Mouse (Mus musculus) frontal cortex, postnatal 14 days (tissue): Measurements from ENCODE around the gene Mcu.

Experiments
- DNase-seq, 2 experiments: peaks; one replicate each; pipeline ENCODE4 v3.0.0; 2022; ENCODE audit warnings: low spot score in 2 of 2

Mcu gene

DNA sequence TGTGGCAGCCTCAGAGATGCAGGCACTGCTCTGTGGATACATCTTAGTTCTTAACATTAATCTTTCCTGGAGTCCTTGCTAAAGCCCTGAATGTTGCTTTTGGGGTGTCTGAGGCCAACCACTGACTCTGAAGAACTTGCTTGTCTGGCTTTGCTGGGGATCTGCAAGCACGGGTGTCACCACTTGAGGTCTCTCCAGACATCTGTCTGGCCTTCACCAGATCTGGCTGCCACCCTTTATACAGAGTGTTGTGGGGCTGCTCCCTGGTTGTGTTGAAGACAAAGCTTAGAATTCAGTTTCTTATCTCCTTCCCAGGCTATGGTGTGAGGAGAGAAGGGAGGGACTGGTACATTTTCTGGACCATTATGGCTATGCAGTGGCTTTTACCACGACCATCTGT lies 122.4 kb downstream of the Mcu start:
- no peak for DNase-seq

- DNase-seq: no peak
Measured at GRCm38 (mm10) chr10:59490920-59491319, 125.6 kb downstream of the Mcu start.

DNA sequence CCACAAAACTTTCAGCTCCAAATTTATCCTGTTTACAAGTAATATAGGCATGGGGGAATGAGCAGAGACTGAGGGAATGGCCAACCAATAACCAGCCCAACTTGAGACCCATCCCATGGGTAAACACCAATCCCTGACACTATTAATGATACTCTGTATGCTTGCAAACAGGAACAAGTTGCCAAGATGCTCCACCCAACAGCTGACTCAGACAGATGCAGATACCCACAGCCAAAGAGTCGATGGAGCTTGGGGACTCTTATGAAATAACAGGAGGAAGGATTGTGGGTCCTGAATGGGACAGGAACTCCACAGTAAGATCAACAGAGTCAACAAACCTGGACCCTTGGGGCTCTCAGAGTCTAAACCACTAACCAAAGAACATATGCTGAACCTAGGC lies 127.1 kb downstream of the Mcu start:
- no peak for DNase-seq

- no peak for DNase-seq
Measured at GRCm38 (mm10) chr10:59487351-59487750, 129.1 kb downstream of the Mcu start.

GRCm38 (mm10) chr10:59484318-59484717 lies 132.2 kb downstream of the Mcu start:
- DNase-seq: no peak

GRCm38 (mm10) chr10:59481381-59481780 lies 135.1 kb downstream of the Mcu start:
- no peak for DNase-seq

GRCm38 (mm10) chr10:59470451-59470850 lies 146.0 kb downstream of the Mcu start:
- no peak for DNase-seq

DNA sequence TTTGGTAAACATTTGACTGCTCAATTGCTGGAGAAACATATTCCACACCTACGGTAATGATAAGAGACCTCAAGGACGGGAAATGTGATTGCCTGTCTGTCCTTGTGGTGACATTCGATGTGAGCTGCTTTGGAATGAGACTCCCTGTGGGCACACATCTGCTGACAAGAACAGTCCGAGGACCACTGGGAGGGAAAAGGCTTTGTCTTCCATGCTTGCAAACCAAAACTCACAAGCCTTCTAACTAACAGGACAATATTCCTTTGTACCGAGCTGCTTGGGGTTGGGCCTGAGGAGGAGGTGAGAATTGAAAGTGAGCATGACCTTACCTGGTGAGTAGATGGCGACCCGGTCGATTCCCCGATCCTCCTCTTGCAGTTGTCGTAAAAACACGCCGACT lies 149.2 kb downstream of the Mcu start:
- DNase-seq: no peak

DNA sequence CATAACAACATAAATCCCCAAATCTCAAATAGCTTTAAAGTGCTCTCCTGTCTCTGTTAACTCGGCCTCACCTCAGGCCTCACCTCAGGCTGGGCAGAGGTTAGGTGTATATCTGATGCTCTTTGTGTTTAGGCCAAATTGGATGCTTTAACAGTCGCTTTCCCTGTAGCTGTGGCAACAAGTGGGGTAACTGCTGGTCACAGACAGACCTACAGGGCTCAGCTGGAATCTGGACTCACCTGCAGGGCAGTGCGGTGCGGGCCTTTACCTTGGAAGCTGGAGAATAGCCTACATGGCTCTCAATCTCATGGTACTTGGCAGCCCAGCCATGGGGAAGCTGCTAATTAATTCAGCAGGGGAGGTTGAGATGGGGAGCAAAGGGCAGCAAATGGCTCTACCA lies 149.9 kb downstream of the Mcu start:
- no peak for DNase-seq

DNA sequence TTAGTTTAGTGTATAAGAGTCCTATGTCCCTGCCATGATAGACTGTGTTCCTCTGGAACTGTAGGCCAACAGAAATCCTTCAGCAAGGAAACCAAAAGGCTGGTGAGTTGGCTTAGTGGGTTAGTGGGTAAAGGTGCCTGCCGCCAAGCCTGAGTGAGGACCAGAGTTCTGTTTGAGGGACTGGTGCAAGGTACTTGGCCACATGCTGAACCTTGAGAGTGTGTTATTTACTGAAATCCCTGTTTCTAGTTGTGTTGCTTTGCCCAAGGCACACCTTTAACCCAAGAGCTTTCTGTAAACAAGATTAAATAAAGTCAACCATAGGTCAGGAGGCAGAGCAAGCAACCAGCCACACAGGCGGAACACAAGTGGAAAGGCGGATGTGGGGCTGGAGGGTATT lies 150.9 kb downstream of the Mcu start:
- no peak for DNase-seq

DNA sequence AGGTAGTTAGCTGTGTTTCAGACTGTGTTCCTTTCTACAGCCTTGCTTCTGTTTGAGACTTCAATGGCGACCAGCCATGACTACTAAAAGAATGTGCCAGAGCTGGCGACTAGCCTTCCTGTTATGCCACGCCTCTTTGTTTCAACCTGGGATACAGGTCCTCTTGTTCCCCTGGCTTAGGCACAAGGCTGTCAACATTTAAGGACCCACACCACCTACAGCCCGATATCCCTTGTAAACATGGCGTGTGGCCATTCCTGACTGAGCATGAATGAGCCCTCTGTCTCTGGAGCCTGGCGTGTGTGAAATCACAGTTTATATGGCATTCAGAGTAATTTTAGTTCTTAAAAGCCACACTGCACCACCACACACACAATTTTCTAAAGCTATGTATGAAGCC lies 154.2 kb downstream of the Mcu start:
- no peak for DNase-seq

DNA sequence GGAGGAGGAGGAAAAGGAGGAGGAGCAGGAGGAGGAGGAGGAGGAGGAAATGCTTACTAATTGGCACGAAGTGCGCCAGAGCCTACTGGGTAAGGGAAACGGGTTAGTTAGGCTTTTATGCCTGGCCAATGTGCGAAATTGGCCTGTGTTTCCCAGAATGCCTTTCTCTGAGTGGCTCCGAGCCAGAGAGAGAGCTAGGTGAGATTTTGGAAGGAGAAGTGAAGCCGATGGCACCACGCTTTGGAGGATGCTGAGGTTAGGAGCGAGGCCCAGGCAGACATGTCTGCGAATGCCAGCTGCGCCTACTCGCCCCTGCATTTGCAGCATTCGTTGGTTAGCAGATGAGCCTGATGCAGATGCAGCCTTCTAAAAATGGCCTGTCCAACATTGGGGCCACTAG lies 156.7 kb downstream of the Mcu start:
- DNase-seq: no peak

- DNase-seq: no peak
Measured at GRCm38 (mm10) chr10:59454631-59455030, 161.9 kb downstream of the Mcu start.

- no peak for DNase-seq
Measured at GRCm38 (mm10) chr10:59451839-59452238, 164.7 kb downstream of the Mcu start.

- DNase-seq: no peak
Measured at GRCm38 (mm10) chr10:59447546-59447945, 168.9 kb downstream of the Mcu start.

DNA sequence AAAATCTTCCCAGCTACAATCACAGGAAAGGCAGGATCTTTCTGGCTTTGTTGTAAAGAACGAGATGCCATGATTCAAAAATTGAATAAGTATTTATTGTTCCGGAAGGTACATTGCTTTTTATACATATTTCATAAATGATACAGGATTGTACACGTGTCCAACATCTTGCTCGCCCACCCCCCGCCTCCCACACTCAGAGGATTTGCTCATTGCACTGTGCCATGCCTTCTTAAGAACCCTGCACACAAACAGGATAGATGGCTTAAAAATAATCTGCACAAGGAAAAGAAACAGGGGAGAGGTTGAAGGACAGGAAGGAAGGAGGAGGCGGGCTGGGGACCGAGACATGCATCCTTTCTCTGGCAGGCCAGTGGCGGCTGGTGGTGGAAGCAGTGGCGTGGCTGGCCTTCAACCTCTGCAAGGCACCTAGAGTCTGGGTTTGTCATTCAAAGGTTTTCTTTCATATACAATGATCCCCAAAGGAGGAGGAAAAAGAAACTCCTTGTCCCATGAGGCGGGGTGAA lies 169.5 kb downstream of the Mcu start:
- no peak for DNase-seq

DNA sequence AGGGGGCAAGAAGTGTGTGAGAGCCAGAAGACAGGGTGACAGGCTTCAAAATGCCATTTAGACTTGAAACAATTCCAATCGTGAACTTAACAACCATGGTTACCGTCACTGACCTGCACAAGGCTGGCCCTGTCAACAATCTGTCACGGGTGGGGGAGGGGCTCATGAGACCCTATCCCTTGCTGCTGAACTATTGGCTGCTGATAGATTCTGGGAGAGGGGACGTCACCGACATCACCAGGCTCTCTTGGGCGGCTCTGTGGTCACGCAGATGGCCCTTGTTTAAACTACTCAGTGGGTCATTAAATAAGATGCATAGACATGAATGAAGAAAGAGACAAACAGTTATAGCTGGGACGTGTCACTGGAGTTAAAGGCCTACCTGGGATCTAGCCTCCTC lies 171.9 kb downstream of the Mcu start:
- no peak for DNase-seq

GRCm38 (mm10) chr10:59444106-59444505 lies 172.4 kb downstream of the Mcu start:
- DNase-seq: no peak

GRCm38 (mm10) chr10:59443212-59443611 lies 173.3 kb downstream of the Mcu start:
- DNase-seq: no peak

GRCm38 (mm10) chr10:59441735-59442134 lies 174.8 kb downstream of the Mcu start, which contains the start of gene Oit3:
Oit3 (minus strand) TSS chr10:59441778.
- no peak for DNase-seq

- DNase-seq: no peak
Measured at GRCm38 (mm10) chr10:59440177-59440576, 176.3 kb downstream of the Mcu start.

GRCm38 (mm10) chr10:59439508-59439931 lies 177.0 kb downstream of the Mcu start:
- DNase-seq: no peak

- DNase-seq: no peak
Measured at GRCm38 (mm10) chr10:59438651-59439050, 177.8 kb downstream of the Mcu start.

DNA sequence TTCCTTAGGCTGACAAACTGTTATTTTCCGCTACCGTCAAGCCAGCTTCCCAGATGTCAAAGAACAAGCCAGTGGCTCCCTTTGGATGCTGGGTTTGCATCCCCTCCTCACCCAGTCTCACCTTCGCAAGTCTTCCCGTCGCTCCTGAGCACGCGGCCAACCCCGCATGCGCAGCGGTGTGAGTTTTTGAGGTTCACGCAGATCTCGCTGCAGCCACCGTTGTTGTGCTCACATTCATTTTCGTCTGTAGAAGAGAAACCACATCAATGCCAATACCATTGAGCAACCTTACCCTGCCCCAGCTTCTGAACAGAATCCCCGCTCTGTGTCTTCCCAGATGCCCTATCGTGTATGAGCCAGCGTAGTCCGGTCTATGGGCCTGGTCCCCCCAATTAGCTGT lies 180.7 kb downstream of the Mcu start:
- no peak for DNase-seq
